10 mouse cellular contexts compared by ENCODE assay signal in the genomic region with DNA sequence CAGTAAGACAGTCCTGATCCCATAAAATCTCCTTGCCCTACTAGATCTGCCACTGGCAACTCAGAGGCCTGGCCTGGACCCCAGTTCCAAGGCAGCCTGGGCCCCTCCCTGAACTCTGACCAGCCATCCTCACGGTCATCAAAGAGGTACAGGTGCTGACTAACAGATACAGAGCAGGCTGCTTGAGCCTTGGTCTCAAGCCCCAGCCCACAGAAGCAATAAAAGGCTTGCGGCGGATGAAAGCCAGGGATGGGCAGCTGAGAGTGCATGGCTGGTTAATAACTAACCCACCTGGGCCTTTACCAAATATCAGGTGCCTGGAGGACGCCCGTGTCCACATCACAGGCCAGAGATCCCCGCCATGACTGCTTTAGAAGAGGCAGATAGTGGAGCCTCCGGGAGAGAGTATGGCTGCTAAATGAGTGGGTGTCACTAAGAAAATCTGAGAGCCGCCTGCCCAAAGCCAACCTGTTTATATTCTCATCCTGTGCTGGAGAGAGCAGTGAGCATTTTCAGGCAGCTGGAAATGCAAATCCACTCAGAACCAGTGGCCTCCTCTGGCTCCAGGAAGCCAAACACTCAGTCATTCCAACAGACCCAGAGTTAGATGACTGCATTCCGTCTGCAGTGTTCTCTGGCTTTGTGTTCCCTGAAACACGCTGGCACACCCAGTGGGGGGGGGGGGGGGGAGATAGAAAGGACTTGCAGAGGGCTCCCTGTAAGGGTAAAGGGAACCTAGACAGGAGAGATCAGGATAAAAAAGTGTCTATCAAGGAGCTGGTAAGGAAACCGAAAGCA. TPM values are rescaled to one million over a fixed set of nuclear protein-coding genes. Genes with fewer than 3 reads are reported as not detected.
DNase-seq lines count a peak whose midpoint lies in the region; ATAC-seq and TF ChIP-seq lines count a peak whose summit lies in the region.
"Had no signal": no experiment of that assay in that cellular context is flagged by ENCODE, and none has a peak within 500 bp of the region (broad histone marks: within the 10 kb centered on the region; RNA-seq: fewer than 3 reads in every experiment).

No protein-coding gene starts in this region.

- no peak for DNase-seq in lung, embryonic 14.5 days
- no peak for DNase-seq in lung, postnatal 36 days
- peak; percentile 43 for DNase-seq in kidney, postnatal 14 days
- no peak for DNase-seq in spleen, adult 12 weeks (ENCODE audit: low spot score)
- DNase-seq in retina, embryonic 14.5 days (ENCODE audit: low spot score): no peak

- TF ChIP-seq CTCF in lung, embryonic 14.5 days (IDR thresholded peaks at IDR 0.05; ENCODE audit: low read depth): no peak

- H3K9ac ChIP-seq in lung, embryonic 14.5 days: no peak overlapping the region
- no peak overlapping the region for H3K9ac ChIP-seq in intestine, embryonic 15.5 days
- H3K9ac ChIP-seq in stomach, embryonic 15.5 days: no peak overlapping the region
- H3K9ac ChIP-seq: heart, embryonic 13.5 days had no signal

- H3K4me3 ChIP-seq in lung, embryonic 14.5 days (ENCODE audit: low read depth, low read length): no peak overlapping the region
- no peak overlapping the region for H3K4me3 ChIP-seq in intestine, embryonic 15.5 days (replicated peaks)
- no peak overlapping the region for H3K4me3 ChIP-seq in stomach, embryonic 15.5 days (replicated peaks)
- H3K4me3 ChIP-seq: heart, embryonic 13.5 days had no signal

- H3K9me3 ChIP-seq in lung, embryonic 14.5 days (ENCODE audit: low read depth, low read length): no peaks in the 10 kb centered on the region
- no peaks in the 10 kb centered on the region for H3K9me3 ChIP-seq in intestine, embryonic 15.5 days
- no peaks in the 10 kb centered on the region for H3K9me3 ChIP-seq in stomach, embryonic 15.5 days
- H3K9me3 ChIP-seq: heart, embryonic 13.5 days had no signal

- WGBS in lung, embryonic 14.5 days: 53% methylated on average over 11 of the region's 11 CpGs
- WGBS in intestine, embryonic 15.5 days: 37% methylated on average over 11 of the region's 11 CpGs
- WGBS in stomach, embryonic 15.5 days: 44% methylated on average over 11 of the region's 11 CpGs

- ATAC-seq in lung, embryonic 14.5 days (ENCODE audit: insufficient read depth): peak; percentile 41; the same call in 1 of the 2 replicates
- peak; percentile 93 for ATAC-seq in intestine, embryonic 15.5 days
- peak; percentile 82 for ATAC-seq in stomach, embryonic 15.5 days (ENCODE audit: insufficient read depth, low FRiP score, low read depth)
- ATAC-seq: hindbrain, postnatal 0 days had no signal

- H3K27me3 ChIP-seq in lung, embryonic 14.5 days (ENCODE audit: insufficient read depth, low read length): no peaks in the 10 kb centered on the region
- no peaks in the 10 kb centered on the region for H3K27me3 ChIP-seq in intestine, embryonic 15.5 days (replicated peaks)
- no peaks in the 10 kb centered on the region for H3K27me3 ChIP-seq in stomach, embryonic 15.5 days (replicated peaks)
- H3K27me3 ChIP-seq: CH12.LX had no signal

- H3K27ac ChIP-seq in lung, embryonic 14.5 days (ENCODE audit: low read depth): no peak overlapping the region; the same call in 1 of the 2 replicates
- H3K27ac ChIP-seq in intestine, embryonic 15.5 days: peak overlapping the region; percentile 82
- H3K27ac ChIP-seq in stomach, embryonic 15.5 days: peak overlapping the region; percentile 65; the same call in 1 of the 2 replicates
- H3K27ac ChIP-seq: heart, embryonic 13.5 days; hindbrain, postnatal 0 days had no signal

- no peaks in the 10 kb centered on the region for H3K36me3 ChIP-seq in lung, embryonic 14.5 days (ENCODE audit: insufficient read depth)
- H3K36me3 ChIP-seq in intestine, embryonic 15.5 days: no peaks in the 10 kb centered on the region
- H3K36me3 ChIP-seq in stomach, embryonic 15.5 days: no peaks in the 10 kb centered on the region
- H3K36me3 ChIP-seq: heart, embryonic 13.5 days had no signal

- H3K4me1 ChIP-seq in lung, embryonic 14.5 days (ENCODE audit: insufficient read depth): no peaks in the 10 kb centered on the region
- H3K4me1 ChIP-seq in intestine, embryonic 15.5 days (replicated peaks): peaks cover 15% of the 10 kb centered on the region
- 0 out of 2 replicates have a peak, but pooled peaks cover 4% of the 10 kb centered on the region for H3K4me1 ChIP-seq in stomach, embryonic 15.5 days
- H3K4me1 ChIP-seq: heart, embryonic 13.5 days had no signal

- H3K4me2 ChIP-seq in lung, embryonic 14.5 days: no peak overlapping the region
- H3K4me2 ChIP-seq in intestine, embryonic 15.5 days (replicated peaks): peak overlapping the region; percentile 35
- H3K4me2 ChIP-seq in stomach, embryonic 15.5 days: no peak overlapping the region
- H3K4me2 ChIP-seq: heart, embryonic 13.5 days had no signal

RNA-seq across cellular contexts. Expression of gene Epb41l4b, which starts 13.3 kb away (rescaled TPM):
- 1.2 and 1.7 TPM in 2 replicates for polyA plus RNA-seq in lung, embryonic 14.5 days (2014; fragmentation: Nextera tagmentation; extraction: Ambion mirVana)
- polyA plus RNA-seq in intestine, embryonic 15.5 days (2015; fragmentation: Nextera tagmentation; extraction: Ambion mirVana): 22.2 and 23.4 TPM in 2 replicates
- polyA plus RNA-seq in stomach, embryonic 15.5 days (2015; fragmentation: Nextera tagmentation; extraction: Ambion mirVana): 11.4 and 11.6 TPM in 2 replicates

Comparison
In these comparisons a context has a peak if more than half of its experiments do, and no peak if none do; other contexts are left out.
1. ATAC-seq: peak in every context shown above with its lines; median percentile 93 in intestine, embryonic 15.5 days; 82 in stomach, embryonic 15.5 days; 41 in lung, embryonic 14.5 days.